Mouse (Mus musculus) midbrain, embryonic 16.5 days (tissue): ENCODE measurements around the gene Bbx. TPM values are rescaled to one million over a fixed set of nuclear protein-coding genes. Genes with fewer than 3 reads are reported as not detected.

Experiments
- ATAC-seq: fragments of 200-750 bp; cut with Nextera tagmentation; 2 replicates; pipeline ENCODE4 v1.8.0; 2017; ENCODE audit warnings: moderate TSS enrichment
- H3K27ac ChIP-seq: fragments of 300-500 bp; sonication (generic); 2 replicates; pipeline ENCODE4 v1.5.1; 2014; ENCODE audit warnings: mild to moderate bottlenecking, low read length, mixed read lengths
- H3K27me3 ChIP-seq: fragments of 300-500 bp; sonication (generic); 2 replicates; pipeline ENCODE4 v1.6.1; 2014; ENCODE audit warnings: low read depth, low read length, mixed read lengths; ENCODE audit not compliant: control insufficient read depth, insufficient read depth
- H3K36me3 ChIP-seq: fragments of 300-500 bp; sonication (generic); 2 replicates; pipeline ENCODE4 v1.6.1; 2014; ENCODE audit warnings: mild to moderate bottlenecking, low read length, moderate library complexity, mixed read lengths; ENCODE audit not compliant: control insufficient read depth, insufficient read depth
- H3K4me1 ChIP-seq: fragments of 300-500 bp; sonication (generic); 2 replicates; pipeline ENCODE4 v1.6.1; 2014; ENCODE audit warnings: mild to moderate bottlenecking, low read length, mixed read lengths; ENCODE audit not compliant: control insufficient read depth, insufficient read depth
- H3K4me2 ChIP-seq: fragments of 300-500 bp; sonication (generic); 2 replicates; pipeline ENCODE4 v1.6.1; 2014; ENCODE audit warnings: mild to moderate bottlenecking, low read length, mixed read lengths
- H3K4me3 ChIP-seq: fragments of 300-500 bp; sonication (generic); 2 replicates; pipeline ENCODE4 v1.5.1; 2014; ENCODE audit warnings: low read depth, mild to moderate bottlenecking, low read length, moderate library complexity, mixed read lengths
- H3K9ac ChIP-seq: fragments of 300-500 bp; sonication (generic); 2 replicates; pipeline ENCODE4 v1.6.1; 2014; ENCODE audit warnings: low read depth, low read length, mixed read lengths
- H3K9me3 ChIP-seq: fragments of 300-500 bp; sonication (generic); replicated peaks from 2 replicates; pipeline ENCODE4 v1.6.1; 2014; ENCODE audit warnings: mild to moderate bottlenecking, low read length, mixed read lengths; ENCODE audit not compliant: control insufficient read depth, poor library complexity, severe bottlenecking
- WGBS: fragments of 180-500 bp; shearing (Covaris S2); extraction: QIAGEN DNeasy Blood & Tissue Kit; methylation state at CpG from one replicate; pipeline ENCODE4 v1.1.7; 2014; 5-methylcytosine and 5-hydroxymethylcytosine counted together
- polyA plus RNA-seq: library from polyadenylated mRNA; unstranded; fragments of >200 nt; fragmentation: Nextera tagmentation; extraction: Ambion mirVana; gene quantifications from 2 replicates; pipeline ENCODE4 v1.2.1, GENCODE M21; 2015

Bbx gene
- polyA plus RNA-seq, 1 experiment from 2014 or later, result 14.7 TPM

DNA sequence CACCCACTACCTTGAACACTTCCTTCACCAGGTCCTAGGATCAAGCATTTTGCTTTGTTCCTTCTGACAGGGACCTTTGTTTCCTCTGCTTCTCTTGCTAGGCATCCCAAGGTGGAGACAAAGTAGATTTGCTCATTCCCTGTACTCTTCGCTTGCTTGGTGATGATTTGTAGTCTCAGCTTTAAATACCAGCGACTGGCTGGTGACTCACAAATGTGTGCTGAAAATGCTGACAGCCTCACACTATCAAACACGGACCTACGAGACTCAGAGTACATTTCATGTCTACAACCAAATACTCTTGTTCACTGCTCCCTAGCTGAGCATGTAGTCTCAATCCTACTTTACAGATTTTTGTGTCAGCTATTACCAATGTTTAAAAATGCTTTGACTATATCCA is 220.5 kb downstream of the Bbx start:
- no peak for ATAC-seq
- H3K4me2 ChIP-seq, result no peak overlapping the region
- H3K36me3 ChIP-seq, result no peaks in the 10 kb centered on the region
- no peaks in the 10 kb centered on the region for H3K27me3 ChIP-seq
- WGBS, result 93% methylated on average over 4 of the region's 4 CpGs
- H3K4me3 ChIP-seq, result no peak overlapping the region
- no peaks in the 10 kb centered on the region for H3K4me1 ChIP-seq
- H3K27ac ChIP-seq, result no peak overlapping the region
- no peaks in the 10 kb centered on the region for H3K9me3 ChIP-seq
- H3K9ac ChIP-seq, result no peak overlapping the region

DNA sequence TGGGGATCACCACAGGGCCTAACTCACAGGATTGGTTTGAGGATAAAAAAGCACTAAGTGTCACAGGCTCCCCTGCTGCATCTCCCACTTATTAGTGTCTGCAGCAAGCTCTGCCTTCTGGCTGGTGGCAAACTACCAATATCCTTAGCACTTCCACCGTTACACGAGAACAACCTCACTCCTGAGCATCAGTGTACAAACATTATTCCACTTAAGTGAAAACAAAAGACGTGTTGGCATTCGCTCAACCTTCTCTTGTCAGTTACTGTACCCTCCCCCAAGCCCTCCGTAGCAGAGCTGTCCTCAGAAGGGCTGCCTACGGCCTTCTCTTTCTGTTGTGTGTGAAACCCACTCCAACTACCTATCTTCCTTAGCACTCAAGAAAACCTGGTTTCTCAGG is 221.0 kb downstream of the Bbx start:
- Histone ChIP-seq H3K27me3 (no peaks in the 10 kb centered on the region), H3K9me3 (no peaks in the 10 kb centered on the region), H3K27ac (no peak overlapping the region), H3K36me3 (no peaks in the 10 kb centered on the region), H3K9ac (no peak overlapping the region), H3K4me1 (no peaks in the 10 kb centered on the region), H3K4me3 (no peak overlapping the region), H3K4me2 (no peak overlapping the region)
- no peak for ATAC-seq
- 75% methylated on average over 6 of the region's 6 CpGs for WGBS

DNA sequence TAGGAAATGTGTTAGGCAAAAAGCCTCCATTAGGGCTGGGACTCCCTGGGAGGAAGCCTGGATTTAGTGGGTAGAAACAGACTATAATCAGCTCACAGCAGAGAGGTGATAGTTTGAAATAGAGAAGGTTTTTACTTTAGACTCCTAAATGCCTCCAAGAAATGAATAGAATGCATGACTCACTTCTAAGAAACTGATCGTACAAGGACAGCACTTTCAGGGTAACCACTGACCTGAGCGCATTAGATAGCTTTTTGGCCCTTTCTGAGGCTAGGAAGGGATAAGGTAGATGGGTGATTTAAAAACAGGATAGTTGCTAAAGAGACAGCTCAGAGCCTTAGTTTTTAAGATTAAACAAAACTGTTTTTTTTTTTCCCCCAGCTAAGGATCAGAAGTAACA is 221.4 kb downstream of the Bbx start:
- Histone ChIP-seq H3K36me3 (no peaks in the 10 kb centered on the region), H3K9me3 (no peaks in the 10 kb centered on the region), H3K4me1 (no peaks in the 10 kb centered on the region), H3K9ac (no peak overlapping the region), H3K4me2 (no peak overlapping the region), H3K27ac (no peak overlapping the region), H3K27me3 (no peaks in the 10 kb centered on the region), H3K4me3 (no peak overlapping the region)
- WGBS, result 87% methylated on average over 2 of the region's 2 CpGs
- no peak for ATAC-seq

DNA sequence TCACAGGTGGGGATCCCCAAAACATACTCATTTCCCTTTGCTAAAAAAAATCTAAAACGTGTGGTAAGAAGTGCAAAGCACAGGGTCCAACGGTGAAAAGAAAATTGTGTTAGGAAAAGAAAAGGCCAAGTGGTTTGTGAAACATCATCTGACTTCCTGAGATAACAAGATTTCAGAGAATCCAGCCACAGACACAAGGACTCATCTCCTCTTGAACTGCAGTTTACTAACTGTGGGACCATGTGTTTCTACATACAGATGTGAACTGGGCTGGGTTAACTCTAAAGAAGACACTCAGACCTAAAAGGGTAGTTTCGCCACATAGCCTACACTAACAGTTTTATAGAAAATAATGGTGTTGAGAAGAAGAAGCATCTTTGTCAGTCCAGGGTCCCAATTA is 227.2 kb downstream of the Bbx start:
- ATAC-seq, result no peak
- Histone ChIP-seq H3K4me1 (no peaks in the 10 kb centered on the region), H3K36me3 (0 out of 2 replicates have a peak, but pooled peaks cover 3% of the 10 kb centered on the region), H3K4me3 (no peak overlapping the region), H3K27ac (no peak overlapping the region), H3K4me2 (no peak overlapping the region), H3K27me3 (no peaks in the 10 kb centered on the region), H3K9ac (no peak overlapping the region), H3K9me3 (no peaks in the 10 kb centered on the region)
- WGBS, result 81% methylated on average over 3 of the region's 3 CpGs

DNA sequence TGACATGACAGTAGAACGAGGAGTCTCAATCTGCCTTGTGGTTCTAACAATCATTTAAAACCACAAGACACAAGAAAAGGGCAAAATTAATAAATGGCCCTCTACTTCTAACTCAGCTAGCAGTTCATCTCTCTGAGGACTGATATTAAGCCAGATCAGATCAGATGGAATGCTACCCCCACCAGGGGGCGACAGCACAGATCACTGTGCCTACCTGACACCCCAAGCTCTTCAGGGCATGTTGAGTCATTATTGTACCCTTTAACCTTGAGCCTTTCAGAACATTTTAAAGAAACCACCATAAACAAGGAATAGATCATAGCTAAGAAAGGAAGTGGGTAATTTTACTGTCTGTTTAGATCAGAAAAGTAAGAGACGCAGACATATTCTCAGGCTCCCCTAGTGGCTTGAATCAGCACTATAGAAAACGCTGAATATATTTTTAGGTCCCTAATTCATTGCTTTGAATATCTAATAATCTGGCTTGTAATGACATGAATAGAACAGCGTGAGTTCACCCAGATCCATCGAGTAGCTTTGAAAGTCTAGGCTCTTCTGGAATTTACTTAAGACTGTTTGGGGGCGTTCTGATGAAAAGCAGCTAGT is 230.5 kb downstream of the Bbx start:
- no peaks in the 10 kb centered on the region for H3K27me3 ChIP-seq
- no peak overlapping the region for H3K4me3 ChIP-seq
- no peak for ATAC-seq
- no peaks in the 10 kb centered on the region for H3K9me3 ChIP-seq
- no peak overlapping the region for H3K4me2 ChIP-seq
- peaks cover 5% of the 10 kb centered on the region; the same call in 1 of the 2 replicates for H3K36me3 ChIP-seq
- no peak overlapping the region for H3K27ac ChIP-seq
- WGBS, result 80% methylated on average over 7 of the region's 7 CpGs
- H3K4me1 ChIP-seq, result no peaks in the 10 kb centered on the region
- H3K9ac ChIP-seq, result no peak overlapping the region

DNA sequence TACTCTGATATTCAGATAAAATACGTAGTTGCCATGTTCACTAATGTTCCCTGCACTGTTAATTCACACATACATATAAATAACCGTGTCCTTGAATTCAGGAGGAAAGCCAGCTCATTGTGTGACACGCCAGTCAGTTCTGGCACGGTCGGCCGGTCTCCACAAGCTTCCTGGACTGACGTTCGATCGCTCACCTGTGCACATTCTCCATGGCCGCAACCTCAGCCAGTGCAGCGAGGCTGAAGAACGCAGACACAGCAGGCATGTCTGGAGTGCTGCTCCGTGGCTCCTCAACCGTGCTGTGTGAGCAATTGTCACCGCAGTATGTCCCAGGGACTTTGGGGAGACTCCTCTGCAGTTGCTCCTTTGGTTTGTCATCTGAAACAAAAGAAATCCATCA is 232.0 kb downstream of the Bbx start:
- no peak for ATAC-seq
- Histone ChIP-seq H3K9me3 (no peaks in the 10 kb centered on the region), H3K27me3 (no peaks in the 10 kb centered on the region), H3K4me2 (no peak overlapping the region), H3K36me3 (peaks cover 5% of the 10 kb centered on the region; the same call in 1 of the 2 replicates), H3K4me1 (no peaks in the 10 kb centered on the region), H3K27ac (no peak overlapping the region), H3K9ac (no peak overlapping the region), H3K4me3 (no peak overlapping the region)
- 93% methylated on average over 15 of the region's 15 CpGs for WGBS

DNA sequence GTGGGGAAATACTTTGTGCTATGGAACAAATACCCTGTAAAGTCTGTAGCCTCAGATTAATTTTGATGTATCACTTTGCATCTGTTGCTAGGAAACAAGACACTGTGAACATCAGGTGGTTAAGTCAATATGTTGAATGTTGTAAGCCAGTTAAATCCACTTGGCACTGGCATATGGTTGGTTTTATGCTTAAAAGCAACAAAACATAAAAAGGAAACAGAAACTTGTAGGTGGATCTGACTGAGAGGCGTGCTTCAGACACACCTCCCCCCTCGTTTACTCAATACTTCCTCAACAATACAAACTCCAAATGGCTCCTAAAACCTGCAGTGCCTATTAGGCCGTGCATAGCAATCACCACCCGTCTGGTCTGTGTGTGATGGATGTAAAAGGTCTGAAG is 236.1 kb downstream of the Bbx start:
- no peak overlapping the region for H3K4me3 ChIP-seq
- no peak overlapping the region for H3K4me2 ChIP-seq
- ATAC-seq, result peak; percentile 72; the same call in 1 of the 2 replicates
- no peak overlapping the region for H3K27ac ChIP-seq
- no peaks in the 10 kb centered on the region for H3K9me3 ChIP-seq
- no peaks in the 10 kb centered on the region for H3K4me1 ChIP-seq
- WGBS, result 48% methylated on average over 4 of the region's 4 CpGs
- H3K9ac ChIP-seq, result no peak overlapping the region
- peaks cover 5% of the 10 kb centered on the region; the same call in 1 of the 2 replicates for H3K36me3 ChIP-seq
- H3K27me3 ChIP-seq, result no peaks in the 10 kb centered on the region

DNA sequence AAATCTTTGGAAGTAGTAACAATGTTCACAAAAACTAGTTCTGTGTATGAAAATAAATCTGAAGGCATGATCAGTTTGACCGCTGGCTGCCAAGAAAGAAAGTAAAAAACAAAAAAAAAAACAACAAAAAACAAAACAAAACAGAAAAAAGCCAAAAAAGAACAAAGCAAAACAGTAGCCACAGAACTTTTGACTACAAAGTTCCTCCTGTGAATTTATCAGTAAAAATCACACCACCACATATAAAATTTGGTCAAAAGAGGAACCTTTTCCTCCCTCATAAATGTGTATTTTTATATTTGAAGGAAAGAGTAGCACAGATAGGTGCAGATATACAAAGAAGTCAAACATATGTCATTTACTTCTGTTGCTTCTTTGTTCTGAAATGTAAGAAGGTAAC is 239.6 kb downstream of the Bbx start:
- Histone ChIP-seq H3K4me3 (no peak overlapping the region), H3K9me3 (no peaks in the 10 kb centered on the region), H3K27me3 (no peaks in the 10 kb centered on the region), H3K27ac (no peak overlapping the region), H3K36me3 (no peaks in the 10 kb centered on the region), H3K4me2 (no peak overlapping the region), H3K4me1 (no peaks in the 10 kb centered on the region), H3K9ac (no peak overlapping the region)
- no peak for ATAC-seq
- WGBS, result 100% methylated on average over 1 of the region's 1 CpGs

DNA sequence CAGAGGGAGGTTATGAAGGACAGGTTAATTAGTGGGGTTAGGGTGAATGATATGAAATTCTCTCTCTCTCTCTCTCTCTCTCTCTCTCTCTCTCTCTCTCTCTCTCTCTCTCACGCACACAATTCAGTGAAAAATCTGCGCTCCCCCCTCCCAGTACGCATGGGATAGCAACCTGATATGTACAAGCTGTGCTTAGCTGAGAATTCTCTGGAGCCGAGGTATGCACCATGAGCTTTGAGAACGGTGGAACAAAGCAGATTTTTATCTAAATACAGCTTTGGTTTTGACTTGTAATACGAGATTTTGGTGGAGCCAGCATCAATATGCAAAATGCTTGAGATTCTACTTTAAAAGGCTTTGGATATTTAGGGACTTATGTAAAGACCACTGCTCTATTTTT is 243.1 kb downstream of the Bbx start:
- Histone ChIP-seq H3K27ac (no peak overlapping the region), H3K36me3 (no peaks in the 10 kb centered on the region), H3K4me1 (0 out of 2 replicates have a peak, but pooled peaks cover 3% of the 10 kb centered on the region), H3K9ac (no peak overlapping the region), H3K4me3 (no peak overlapping the region), H3K4me2 (no peak overlapping the region), H3K9me3 (no peaks in the 10 kb centered on the region), H3K27me3 (no peaks in the 10 kb centered on the region)
- ATAC-seq, result no peak
- WGBS, result 61% methylated on average over 6 of the region's 6 CpGs
